Mouse (Mus musculus): ENCODE data around the gene Nav1. TPM values are rescaled to one million over a fixed set of nuclear protein-coding genes. Genes with fewer than 3 reads are reported as not detected.

Nav1 gene
- total RNA-seq, 2 experiments from 2014 or later, result 33.0 to 36.0 TPM

DNA sequence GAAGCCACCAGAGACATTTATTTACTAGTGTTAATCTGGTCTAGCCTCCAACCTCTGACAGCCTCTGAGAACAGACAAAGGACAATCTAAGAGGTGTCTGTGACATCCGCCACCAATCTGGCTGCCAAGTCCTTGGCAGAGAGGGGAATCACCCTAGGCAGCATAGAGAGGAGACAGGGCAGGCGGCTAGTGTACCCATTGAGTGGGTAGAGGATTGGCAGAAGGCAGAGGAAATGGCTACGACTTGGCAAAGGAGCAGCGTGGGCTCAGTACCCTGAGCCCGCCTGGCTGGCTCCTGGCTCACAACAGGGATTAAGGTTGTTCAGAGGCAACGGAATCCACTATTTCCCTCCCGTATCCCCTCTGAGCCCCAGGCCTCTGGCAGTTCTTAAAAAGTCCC is 12.0 kb upstream of the Nav1 start:
- no peak for DNase-seq (ENCODE audit: low spot score in 2 of 2)

DNA sequence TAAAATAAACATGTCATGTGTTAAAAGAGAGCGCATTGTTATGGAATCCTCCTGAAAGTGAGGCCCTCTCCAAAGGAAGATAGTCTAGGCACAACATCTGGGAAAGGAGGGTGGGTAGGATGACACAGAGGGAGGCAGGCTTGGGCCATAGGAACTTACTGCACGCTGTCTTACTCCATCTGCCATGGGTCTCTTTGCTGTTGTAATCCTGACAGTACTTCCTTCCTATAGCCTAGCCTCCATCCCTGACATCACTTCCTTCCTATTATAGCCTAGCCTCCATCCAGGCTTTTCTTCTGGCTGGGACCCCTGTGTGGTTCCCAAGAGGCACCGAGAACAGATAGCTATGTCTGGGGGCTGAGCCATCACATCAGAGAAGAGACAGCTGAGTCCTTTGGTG is 10.2 kb upstream of the Nav1 start:
- DNase-seq (ENCODE audit: low spot score in 2 of 2), result no peak

DNA sequence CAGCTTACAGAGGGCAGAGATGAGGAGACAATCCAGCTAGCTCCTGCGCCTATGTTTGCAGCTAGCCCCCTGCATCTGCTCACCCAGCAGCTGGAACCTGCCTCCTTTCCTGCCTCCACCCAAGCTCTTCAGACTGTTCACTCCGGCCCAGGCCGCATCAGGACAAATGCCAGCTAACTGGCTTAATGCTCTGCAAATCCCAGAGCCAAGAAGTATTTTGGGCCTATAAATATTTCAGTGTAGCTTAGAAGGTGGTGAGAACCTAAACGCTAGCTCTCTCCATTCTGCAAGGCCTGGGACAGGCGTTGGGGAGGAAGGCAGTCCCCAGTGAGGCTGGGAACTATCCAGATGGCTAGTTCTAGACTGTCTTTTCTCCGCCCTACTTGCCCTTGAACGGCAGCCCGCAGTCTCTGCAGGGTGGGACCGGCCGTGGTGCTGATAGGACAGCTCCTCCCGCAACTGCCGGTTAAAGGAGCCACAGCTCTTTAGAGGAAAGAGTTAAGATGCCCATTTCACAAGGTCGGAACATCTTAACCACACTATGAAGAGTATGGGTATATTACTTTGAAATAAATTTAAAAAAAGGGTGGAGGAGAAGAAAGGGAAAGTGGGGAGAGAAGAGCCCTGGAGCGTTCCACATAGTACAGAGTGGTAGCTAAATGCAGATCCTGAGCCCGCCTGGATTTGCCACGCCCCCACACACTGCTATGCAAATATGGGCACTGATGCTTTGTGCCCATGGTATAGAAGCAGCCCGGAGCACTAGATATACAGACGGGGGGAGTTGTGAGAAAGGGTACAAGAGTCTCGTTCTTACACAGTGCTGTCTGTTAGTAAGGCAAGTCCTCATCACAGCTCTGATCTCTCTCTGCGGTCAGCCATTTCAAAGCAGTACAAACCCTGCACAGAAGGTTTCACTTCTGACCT is 8.9 kb upstream of the Nav1 start:
- DNase-seq (ENCODE audit: low spot score in 2 of 2), result peak; percentile 45 to 76

DNA sequence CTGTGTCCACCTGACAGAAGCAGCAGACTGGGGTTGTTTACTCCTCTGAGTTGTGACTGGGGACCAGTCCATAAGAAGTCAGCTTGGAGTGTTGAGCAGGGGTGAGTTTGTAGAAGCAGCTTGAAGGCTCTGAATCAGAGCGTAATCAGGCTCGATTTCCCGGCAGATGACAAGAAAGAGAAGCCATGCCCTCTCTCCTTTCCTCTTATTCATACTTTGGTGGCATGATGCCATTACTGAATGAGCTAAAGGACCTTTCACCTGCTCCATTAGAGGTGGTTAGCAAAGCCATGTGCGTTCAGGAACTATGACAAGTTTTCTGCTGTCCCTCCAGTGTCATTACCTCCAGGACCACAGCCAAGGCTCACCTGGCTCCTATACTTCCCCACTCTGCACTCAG is 2.5 kb upstream of the Nav1 start:
- no peak for DNase-seq (ENCODE audit: low spot score in 2 of 2)

DNA sequence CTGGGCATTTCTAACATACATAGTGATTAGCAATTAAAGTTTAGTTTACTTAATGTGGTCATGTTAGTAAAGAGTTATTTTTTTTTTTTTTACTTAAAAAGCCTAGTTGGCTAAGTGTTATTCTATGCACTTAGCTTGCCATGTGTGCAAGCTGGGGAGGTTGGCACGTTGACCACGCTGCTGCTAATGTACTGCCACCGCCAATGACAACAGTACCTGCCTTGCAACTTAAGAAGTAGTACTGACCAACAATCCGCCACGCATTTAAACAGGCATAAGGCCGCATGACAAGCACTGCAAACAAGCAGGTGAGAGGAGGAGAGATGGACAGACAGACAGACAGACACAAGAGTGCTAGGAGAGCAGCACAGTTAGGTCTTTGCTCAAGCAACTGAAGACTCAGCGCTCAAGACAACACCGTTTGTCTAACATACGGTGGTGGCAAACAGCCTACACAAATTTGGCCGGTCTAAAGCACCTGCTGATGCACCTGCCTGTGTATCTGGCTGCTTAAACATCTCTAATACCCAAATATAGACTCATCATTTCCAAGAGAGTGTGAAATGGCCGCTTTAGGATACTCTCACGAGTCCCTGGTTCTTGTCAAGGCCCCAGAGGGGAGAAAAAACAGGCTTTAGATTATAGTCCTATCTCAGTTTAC is 610 bp downstream of the Nav1 start:
- DNase-seq (ENCODE audit: low spot score in 2 of 2), result no peak

DNA sequence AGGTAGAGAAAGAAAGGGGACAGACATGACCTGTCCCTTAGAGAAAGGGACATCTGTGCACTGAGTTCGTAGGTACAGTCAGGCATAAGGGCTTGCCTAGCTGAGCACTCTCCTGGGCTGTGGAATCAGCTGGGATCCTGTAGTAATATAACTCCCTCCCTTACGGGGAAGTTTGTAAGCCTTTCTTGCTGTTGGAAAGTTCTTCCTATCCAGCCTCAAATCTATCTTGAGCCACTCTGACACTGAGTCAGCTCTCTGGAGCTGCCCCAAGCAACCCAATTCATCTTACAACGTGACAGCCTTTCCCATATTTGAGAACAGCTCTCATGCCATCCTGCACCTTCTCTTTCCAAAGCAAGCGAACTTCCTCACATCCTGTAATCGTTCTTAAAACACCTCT is 1.6 kb downstream of the Nav1 start:
- DNase-seq (ENCODE audit: low spot score in 2 of 2), result no peak

DNA sequence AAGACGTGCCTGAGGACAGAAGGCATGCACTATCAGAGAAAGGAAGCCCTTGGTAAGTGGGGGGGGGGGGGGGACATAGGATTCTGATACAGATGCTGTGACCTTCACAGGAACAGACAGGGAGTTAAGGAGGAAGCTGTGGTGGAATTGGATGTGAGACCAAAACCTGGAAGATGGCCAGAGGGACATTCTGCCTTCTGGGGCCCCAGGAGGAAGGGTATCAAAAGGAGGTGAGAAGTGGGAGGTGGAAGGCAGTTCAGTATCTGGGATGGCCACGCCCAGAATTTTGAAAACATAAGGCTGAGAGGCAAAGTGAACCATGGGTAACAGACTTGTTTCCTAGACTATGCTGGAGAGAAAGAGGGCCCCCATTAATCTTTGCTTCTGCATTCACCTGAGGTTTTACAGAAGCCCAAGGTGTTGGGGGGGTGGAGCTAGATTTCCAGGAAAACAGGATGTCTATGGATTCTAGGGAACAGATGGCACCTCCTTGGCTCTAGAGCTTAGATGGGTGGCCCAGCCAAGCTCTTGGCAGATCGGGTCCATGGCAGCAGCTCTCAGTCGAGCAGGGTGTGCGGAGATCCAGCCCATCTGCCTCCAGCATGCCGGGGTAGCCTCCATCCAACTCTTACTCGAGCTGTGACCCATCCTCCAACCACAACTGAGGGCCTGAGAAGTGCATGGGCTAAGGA is 2.6 kb downstream of the Nav1 start:
- no peak for DNase-seq (ENCODE audit: low spot score in 2 of 2)

DNA sequence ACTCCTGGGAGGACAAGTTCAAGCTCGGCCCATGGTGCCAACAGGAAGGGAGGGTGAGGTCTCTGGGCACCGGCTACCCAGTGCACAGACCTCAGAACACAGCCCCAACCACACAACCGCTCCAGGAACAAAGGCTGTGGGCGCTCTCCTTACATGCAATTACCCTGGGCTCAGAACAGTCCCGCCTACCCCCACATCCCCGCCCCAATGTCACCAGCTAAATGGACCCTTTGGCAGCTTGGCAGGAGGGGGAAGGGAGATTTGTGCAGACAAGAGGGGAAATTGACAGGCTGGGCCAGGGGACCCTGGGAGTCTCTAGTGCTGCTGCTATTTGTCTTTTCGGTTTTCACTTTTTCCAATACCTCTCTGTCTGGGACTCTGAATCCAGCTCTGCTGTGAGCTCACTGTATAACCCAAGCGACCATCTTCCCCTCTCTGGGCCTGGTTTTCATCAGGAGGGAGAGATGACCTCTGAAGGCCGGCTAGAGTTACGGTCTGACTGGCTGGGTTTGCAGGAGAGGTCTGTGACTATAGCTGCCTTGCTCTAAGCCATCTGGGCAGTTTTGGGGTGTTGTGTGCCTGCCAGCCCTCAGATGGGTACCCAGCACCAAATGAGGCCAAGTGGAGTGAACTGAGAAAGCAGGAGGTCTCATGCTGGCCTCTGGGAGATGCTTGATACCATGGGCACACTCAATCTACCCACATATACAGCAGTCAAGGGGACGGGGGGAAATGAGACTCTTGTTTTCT is 3.8 kb downstream of the Nav1 start:
- DNase-seq (ENCODE audit: low spot score in 2 of 2), result no peak

DNA sequence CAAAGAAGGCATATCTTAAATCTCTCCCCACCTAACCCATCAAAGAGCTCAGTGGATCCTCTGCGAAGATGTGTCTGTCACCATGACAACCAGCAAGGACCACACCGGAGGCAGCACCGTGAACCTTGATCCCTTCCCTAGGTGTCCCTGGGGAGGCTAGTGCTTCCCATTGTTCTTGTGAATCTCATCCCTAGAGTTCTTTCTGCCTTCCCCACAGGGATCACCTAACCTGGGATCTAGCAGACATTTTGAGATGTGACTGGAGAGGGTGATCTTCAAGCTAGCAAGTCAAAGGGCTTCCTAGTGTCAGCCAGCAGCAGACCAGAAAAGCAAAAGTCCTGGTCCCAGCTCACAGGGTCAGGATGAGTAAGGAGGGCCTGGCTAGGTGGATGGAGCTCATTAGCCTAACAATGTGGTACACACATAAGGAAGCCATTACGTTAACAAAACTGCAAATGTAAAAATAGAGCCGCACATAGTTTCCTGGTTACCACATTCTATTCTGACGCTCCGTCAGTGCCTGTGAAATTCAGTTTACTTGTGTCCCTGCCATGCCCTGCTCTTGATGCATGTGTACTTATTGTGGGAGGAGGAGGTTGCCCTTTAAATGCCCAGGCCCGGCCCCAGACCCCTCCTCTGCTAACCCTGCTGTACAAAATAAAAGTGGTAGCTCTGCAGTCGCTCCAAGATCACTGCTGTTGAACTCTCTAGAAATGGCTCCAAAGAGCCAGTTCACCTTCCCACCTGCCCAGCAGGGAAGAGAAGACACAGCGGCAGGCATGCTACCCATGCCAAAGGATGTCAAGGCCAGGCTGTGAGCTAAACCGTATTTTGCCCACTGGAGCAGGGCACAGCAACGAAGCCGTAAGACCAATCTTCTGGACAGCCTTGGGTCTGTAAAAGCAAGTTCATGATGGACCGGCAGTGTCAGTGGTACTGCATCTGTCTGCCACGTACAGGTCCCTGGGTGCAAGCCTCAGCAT is 6.8 kb downstream of the Nav1 start:
- DNase-seq (ENCODE audit: low spot score in 2 of 2), result no peak

DNA sequence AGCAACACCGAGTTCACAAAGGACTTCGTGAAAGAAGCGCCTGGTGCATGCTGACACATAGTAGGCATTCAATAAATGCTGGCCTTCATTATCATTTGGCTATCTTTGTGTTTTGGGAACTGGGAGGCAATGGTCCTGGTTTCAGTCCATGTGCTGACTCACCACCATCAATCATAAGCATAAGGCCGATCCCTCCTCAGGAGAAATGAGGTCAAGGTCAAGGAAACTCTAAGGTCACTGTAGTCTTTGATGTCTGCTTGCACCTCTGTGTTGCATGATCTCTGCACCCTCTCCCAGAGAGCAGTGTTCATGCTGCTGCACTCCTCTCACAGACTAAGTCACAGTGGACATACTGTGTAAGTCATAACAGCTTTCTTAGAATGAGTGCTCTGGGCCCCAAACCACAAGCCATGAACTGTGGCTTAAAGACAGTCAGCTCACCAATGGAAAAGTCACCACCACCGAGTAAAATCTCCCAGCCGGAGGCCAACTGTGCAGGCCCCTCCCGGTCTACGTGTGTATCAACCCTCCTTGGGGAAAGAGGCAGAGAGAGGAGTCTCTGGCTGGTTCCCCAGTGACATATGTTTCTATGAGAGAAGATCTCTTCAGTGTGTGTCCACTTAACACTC is 8.7 kb downstream of the Nav1 start:
- no peak for DNase-seq (ENCODE audit: low spot score in 2 of 2)

DNA sequence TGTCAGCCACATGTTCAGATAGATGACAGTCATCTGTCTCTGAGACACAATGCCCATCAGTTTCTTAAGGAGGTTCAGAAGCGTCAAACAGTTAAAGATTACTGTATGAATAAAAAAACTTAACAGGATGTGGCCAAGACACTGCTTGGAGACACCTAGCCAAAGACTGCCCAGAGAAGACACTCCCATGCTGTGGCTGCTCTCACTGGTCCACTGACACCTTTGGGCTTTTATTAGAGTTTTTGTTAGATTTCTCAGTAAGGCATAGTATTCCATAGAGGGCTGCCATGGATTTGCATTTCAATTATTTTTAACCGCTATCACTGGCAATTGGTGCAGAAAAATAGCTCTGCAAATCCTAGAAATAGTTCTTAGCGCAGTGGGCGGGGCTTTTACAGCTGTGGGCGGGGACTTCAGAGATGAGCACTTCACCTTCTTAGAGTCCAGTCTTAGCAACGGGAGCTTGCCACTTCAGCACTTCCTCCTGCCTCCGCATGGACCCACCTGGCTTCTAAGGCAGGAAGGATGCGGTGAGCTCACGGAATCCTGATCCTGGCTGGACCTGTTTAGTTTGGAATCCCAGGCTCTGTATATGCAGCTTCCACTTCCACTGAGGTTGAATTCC is 12.7 kb downstream of the Nav1 start:
- no peak for DNase-seq (ENCODE audit: low spot score in 2 of 2)

DNA sequence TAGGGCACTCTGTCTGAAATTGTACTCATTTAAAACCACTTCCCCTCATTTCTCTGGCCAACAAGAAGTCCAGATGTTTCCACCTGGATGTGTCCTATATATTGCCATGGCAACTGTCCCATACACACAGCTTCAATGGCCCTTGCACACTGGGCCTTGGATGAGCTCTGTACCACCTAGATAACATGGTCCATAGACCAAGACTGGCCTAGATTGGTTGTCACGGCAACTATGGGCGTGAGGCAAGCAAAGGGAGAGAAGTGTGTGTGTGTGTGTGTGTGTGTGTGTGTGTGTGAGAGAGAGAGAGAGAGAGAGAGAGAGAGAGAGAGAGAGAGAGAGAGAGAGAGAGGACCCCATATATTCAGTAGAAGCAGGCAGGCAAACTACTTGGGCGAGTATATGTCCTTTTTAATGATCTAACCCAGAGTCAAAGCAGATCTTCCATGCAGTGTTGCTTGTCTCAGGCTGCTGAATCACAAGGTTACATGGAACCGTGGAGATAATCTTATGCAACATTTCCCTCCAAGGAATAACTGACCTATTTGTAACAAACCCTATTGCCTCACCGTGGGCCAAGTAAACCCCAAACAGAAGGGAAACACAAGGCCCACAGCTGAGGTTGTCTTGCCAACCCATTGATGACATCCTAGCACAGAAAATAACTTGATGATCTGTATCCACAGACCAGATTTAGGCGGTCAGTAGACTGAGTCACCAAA is 13.4 kb downstream of the Nav1 start:
- no peak for DNase-seq (ENCODE audit: low spot score in 2 of 2)

DNA sequence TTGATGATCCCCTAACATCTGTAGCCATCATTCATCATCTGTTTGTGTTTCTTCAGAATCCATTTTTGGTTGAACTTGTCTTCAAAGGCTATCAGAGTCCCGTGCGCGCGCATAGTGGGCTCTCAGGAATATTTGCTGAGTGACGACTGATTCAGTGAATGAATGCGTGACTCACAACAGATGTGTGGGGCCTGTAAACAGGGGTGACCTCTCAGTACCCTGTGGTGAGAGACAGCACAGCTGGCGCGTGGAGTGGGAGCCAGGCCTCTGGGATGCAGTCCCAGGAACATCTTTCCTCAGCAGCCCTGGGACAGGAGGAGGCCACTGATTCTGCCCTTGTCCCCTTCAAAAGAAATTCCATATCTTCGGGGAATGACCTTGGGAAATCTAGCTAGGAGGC is 16.3 kb downstream of the Nav1 start:
- DNase-seq (ENCODE audit: low spot score in 2 of 2), result peak in 1 of 2 experiments; percentile 40

DNA sequence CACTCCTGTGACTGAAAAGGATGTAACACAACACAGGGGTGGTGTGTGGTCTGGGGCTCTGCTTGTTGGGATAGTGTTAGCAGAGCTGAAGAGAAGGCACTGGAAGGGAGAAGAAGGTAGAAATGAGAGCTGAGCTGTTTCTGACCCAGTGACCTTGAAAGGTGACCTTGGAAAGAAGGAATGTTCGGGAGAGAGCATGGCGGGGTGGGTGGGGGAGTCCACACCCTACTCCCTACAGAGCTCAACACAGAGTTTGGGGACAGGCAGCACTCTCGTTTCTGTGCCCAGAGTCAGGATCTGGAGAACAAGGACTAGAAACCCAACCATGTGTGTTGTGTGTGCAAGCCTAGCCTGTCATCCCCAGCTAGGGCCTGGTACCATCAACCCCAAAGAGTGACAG is 18.1 kb downstream of the Nav1 start:
- DNase-seq (ENCODE audit: low spot score in 2 of 2), result no peak

DNA sequence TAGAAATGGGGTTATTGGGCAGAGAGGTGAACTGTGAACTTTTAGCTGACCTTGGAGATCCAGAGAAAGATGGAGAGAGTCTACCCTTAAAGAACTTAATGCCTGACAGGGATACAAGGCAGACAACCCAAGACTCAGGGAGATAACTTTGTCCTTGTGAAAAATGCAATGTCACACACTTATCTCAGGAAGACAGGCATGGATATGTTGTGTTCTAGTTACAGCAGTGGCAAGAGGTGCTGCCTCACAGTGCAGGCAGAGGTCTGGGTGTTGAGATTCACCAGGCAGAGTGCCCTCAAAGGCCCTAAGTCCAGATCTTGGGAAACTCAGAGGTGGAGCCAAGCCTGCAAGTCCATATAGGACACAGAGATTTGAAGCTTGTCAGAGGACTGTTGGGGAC is 20.2 kb downstream of the Nav1 start:
- DNase-seq (ENCODE audit: low spot score in 2 of 2), result no peak

DNA sequence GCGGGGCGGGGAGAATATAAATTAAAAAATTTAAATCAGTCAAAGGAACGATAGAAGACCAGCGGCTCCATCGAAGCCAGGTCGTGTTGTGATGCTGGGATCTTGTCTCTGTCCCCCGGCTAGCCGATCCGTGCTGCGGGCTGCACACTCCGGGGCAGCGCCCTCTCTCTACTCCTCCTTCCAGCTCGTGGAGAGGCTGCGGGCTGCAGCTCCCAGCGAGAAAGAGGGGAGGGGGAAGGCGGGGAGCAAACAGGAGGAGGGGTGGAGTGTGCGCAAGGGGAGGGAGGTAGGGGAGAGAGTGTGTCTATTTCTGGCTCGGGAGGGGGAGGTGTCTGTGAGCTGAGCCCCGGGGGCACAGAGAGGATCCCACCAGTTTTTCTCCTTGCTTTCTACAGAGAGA is 21.5 kb downstream of the Nav1 start:
- DNase-seq (ENCODE audit: low spot score in 2 of 2), result peak in 1 of 2 experiments; percentile 43

DNA sequence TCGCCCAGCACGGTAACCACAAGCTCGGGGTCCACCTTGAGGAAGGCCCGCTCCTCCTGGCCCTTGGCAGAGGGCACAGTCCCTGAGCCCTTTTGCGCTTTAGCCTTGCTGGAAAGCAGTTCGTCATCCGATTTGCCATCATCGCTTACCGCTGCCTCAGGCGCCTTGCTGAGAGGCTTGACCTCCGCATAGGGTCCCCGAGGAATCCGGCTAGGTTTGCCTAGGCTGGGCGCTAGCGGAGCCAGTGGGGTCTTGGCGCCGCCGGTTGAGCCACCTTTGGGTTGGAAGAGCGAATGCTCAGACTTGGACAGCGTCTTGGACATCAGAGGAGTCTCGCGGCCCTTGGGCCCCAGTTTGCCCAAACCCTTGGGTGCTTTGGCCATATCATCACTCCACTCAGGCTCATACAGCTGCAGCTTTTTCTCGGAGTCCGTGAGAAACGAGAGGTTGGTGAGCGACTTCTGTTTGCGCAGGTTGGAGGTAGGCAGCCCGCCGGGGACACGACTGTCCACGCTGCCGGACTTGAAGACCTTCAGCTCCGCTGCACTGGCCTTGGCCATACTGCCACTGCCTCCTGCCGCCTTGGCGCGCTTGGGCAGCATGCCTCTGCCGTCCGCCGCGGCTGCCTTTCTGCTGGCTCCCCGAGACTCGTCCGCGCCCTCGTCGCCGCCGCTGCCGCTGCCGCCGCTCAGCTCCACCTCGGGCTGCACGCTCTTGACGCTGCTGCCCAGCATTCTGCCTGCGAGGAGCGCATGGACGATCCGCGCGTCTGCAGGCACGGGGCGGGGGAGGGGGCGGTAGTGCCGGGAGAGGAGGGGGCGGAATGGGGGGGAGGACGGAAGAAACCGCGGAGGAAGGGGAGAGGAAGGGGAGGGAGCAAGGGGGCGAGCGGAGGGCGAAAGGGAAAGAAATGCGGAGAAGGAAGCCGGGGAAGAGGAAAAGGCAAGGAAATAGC is 22.2 kb downstream of the Nav1 start:
- peak in 1 of 2 experiments; percentile 54 for DNase-seq (ENCODE audit: low spot score in 2 of 2)

Measured in gastrocnemius, postnatal 4 days (tissue).